In genomic region chr1:160253108-160253507, GRCm38 (mm10) we compare ENCODE assay signal across 24 mouse cellular contexts. TPM values are rescaled to one million over a fixed set of nuclear protein-coding genes. Genes with fewer than 3 reads are reported as not detected.
DNase-seq lines count a peak whose midpoint lies in the region; ATAC-seq and TF ChIP-seq lines count a peak whose summit lies in the region.
"Had no signal": no experiment of that assay in that cellular context is flagged by ENCODE, and none has a peak within 500 bp of the region (broad histone marks: within the 10 kb centered on the region; RNA-seq: fewer than 3 reads in every experiment).

No protein-coding gene starts in this region.

- H3K9me3 ChIP-seq in intestine, postnatal 0 days (ENCODE audit: control insufficient read depth) = no peaks in the 10 kb centered on the region
- no peaks in the 10 kb centered on the region for H3K9me3 ChIP-seq in intestine, embryonic 15.5 days
- no peaks in the 10 kb centered on the region for H3K9me3 ChIP-seq in midbrain, postnatal 0 days (ENCODE audit: low read length)
- no peaks in the 10 kb centered on the region for H3K9me3 ChIP-seq in midbrain, embryonic 11.5 days (ENCODE audit: control insufficient read depth, low read length)
- H3K9me3 ChIP-seq in forebrain, embryonic 15.5 days = no peaks in the 10 kb centered on the region
- H3K9me3 ChIP-seq in forebrain, embryonic 14.5 days (replicated peaks; ENCODE audit: control insufficient read depth, low read length) = no peaks in the 10 kb centered on the region
- H3K9me3 ChIP-seq: embryonic facial prominence, embryonic 15.5 days; liver, embryonic 13.5 days had no signal

- peak; percentile 32 for TF ChIP-seq CTCF in intestine, postnatal 0 days (IDR thresholded peaks at IDR 0.05; ENCODE audit: low read depth)
- TF ChIP-seq CTCF in midbrain, postnatal 0 days (IDR thresholded peaks at IDR 0.05) = peak; percentile 24

- H3K27me3 ChIP-seq in intestine, postnatal 0 days (replicated peaks; ENCODE audit: control insufficient read depth, insufficient read depth, low read length) = no peaks in the 10 kb centered on the region
- no peaks in the 10 kb centered on the region for H3K27me3 ChIP-seq in intestine, embryonic 15.5 days (replicated peaks)
- H3K27me3 ChIP-seq in midbrain, postnatal 0 days (ENCODE audit: insufficient read depth, low read length) = no peaks in the 10 kb centered on the region
- no peaks in the 10 kb centered on the region for H3K27me3 ChIP-seq in midbrain, embryonic 11.5 days (ENCODE audit: control insufficient read depth, insufficient read depth, low read length)
- H3K27me3 ChIP-seq in forebrain, embryonic 15.5 days = no peaks in the 10 kb centered on the region
- H3K27me3 ChIP-seq in forebrain, embryonic 14.5 days (replicated peaks; ENCODE audit: control insufficient read depth, insufficient read depth, low read length) = no peaks in the 10 kb centered on the region
- H3K27me3 ChIP-seq: embryonic facial prominence, embryonic 15.5 days; liver, embryonic 13.5 days had no signal

- no peaks in the 10 kb centered on the region for H3K36me3 ChIP-seq in intestine, postnatal 0 days (ENCODE audit: control insufficient read depth, insufficient read depth)
- no peaks in the 10 kb centered on the region for H3K36me3 ChIP-seq in intestine, embryonic 15.5 days
- H3K36me3 ChIP-seq in midbrain, postnatal 0 days (ENCODE audit: insufficient read depth, low read length) = peaks cover 6% of the 10 kb centered on the region; the same call in 1 of the 2 replicates
- H3K36me3 ChIP-seq in midbrain, embryonic 11.5 days (ENCODE audit: control insufficient read depth, insufficient read depth, low read length) = no peaks in the 10 kb centered on the region
- peaks cover 3% of the 10 kb centered on the region; the same call in 1 of the 2 replicates for H3K36me3 ChIP-seq in forebrain, embryonic 15.5 days
- peaks cover 7% of the 10 kb centered on the region; the same call in 1 of the 2 replicates for H3K36me3 ChIP-seq in forebrain, embryonic 14.5 days (ENCODE audit: control insufficient read depth, insufficient read depth, low read length)
- H3K36me3 ChIP-seq: embryonic facial prominence, embryonic 15.5 days had no signal

- ATAC-seq in intestine, postnatal 0 days = no peak
- no peak for ATAC-seq in intestine, embryonic 15.5 days
- ATAC-seq in midbrain, postnatal 0 days (ENCODE audit: low FRiP score) = no peak
- no peak for ATAC-seq in midbrain, embryonic 11.5 days (ENCODE audit: low FRiP score)
- no peak for ATAC-seq in forebrain, embryonic 15.5 days (replicated peaks)
- no peak for ATAC-seq in forebrain, embryonic 14.5 days
- ATAC-seq: activated CD4-positive, CD25-positive, alpha-beta regulatory T cell, adult 4 months; hindbrain, embryonic 16.5 days had no signal

- 94% methylated on average over 2 of the region's 2 CpGs for WGBS in intestine, postnatal 0 days
- WGBS in intestine, embryonic 15.5 days = 85% methylated on average over 2 of the region's 2 CpGs
- WGBS in midbrain, postnatal 0 days = 74% methylated on average over 2 of the region's 2 CpGs
- WGBS in midbrain, embryonic 11.5 days = 78% methylated on average over 2 of the region's 2 CpGs
- 88% methylated on average over 2 of the region's 2 CpGs for WGBS in forebrain, embryonic 15.5 days
- WGBS in forebrain, embryonic 14.5 days = 94% methylated on average over 2 of the region's 2 CpGs

- no peaks in the 10 kb centered on the region for H3K4me1 ChIP-seq in intestine, postnatal 0 days (replicated peaks; ENCODE audit: control insufficient read depth, insufficient read depth, low read length)
- no peaks in the 10 kb centered on the region for H3K4me1 ChIP-seq in intestine, embryonic 15.5 days (replicated peaks)
- no peaks in the 10 kb centered on the region for H3K4me1 ChIP-seq in midbrain, postnatal 0 days (ENCODE audit: insufficient read depth, low read length)
- no peaks in the 10 kb centered on the region for H3K4me1 ChIP-seq in midbrain, embryonic 11.5 days (ENCODE audit: control insufficient read depth, insufficient read depth, low read length)
- no peaks in the 10 kb centered on the region for H3K4me1 ChIP-seq in forebrain, embryonic 15.5 days
- H3K4me1 ChIP-seq in forebrain, embryonic 14.5 days (ENCODE audit: control insufficient read depth, insufficient read depth, low read length) = no peaks in the 10 kb centered on the region
- H3K4me1 ChIP-seq: embryonic facial prominence, embryonic 15.5 days; liver, embryonic 13.5 days had no signal

- H3K27ac ChIP-seq in intestine, postnatal 0 days (ENCODE audit: low read depth, low read length) = no peak overlapping the region
- H3K27ac ChIP-seq in intestine, embryonic 15.5 days = no peak overlapping the region
- H3K27ac ChIP-seq in midbrain, postnatal 0 days (ENCODE audit: low read depth, low read length) = no peak overlapping the region
- H3K27ac ChIP-seq in midbrain, embryonic 11.5 days (ENCODE audit: low read depth, low read length) = no peak overlapping the region
- no peak overlapping the region for H3K27ac ChIP-seq in forebrain, embryonic 15.5 days (replicated peaks)
- no peak overlapping the region for H3K27ac ChIP-seq in forebrain, embryonic 14.5 days (ENCODE audit: low read depth, low read length)
- H3K27ac ChIP-seq: embryonic facial prominence, embryonic 15.5 days; liver, embryonic 13.5 days had no signal

- no peak overlapping the region for H3K4me3 ChIP-seq in intestine, postnatal 0 days (ENCODE audit: low read depth, low read length)
- no peak overlapping the region for H3K4me3 ChIP-seq in intestine, embryonic 15.5 days (replicated peaks)
- H3K4me3 ChIP-seq in midbrain, postnatal 0 days (ENCODE audit: low read depth, low read length) = no peak overlapping the region
- H3K4me3 ChIP-seq in midbrain, embryonic 11.5 days (ENCODE audit: low read depth, low read length) = no peak overlapping the region
- H3K4me3 ChIP-seq in forebrain, embryonic 15.5 days = no peak overlapping the region
- H3K4me3 ChIP-seq in forebrain, embryonic 14.5 days (ENCODE audit: low read depth, low read length) = no peak overlapping the region
- H3K4me3 ChIP-seq: embryonic facial prominence, embryonic 15.5 days; liver, embryonic 13.5 days; myocyte had no signal

- no peak overlapping the region for H3K9ac ChIP-seq in intestine, postnatal 0 days (ENCODE audit: low read depth, low read length)
- H3K9ac ChIP-seq in intestine, embryonic 15.5 days = no peak overlapping the region
- H3K9ac ChIP-seq in midbrain, postnatal 0 days (replicated peaks; ENCODE audit: low read length, poor library complexity, severe bottlenecking) = no peak overlapping the region
- H3K9ac ChIP-seq in midbrain, embryonic 11.5 days (ENCODE audit: low read length) = no peak overlapping the region
- no peak overlapping the region for H3K9ac ChIP-seq in forebrain, embryonic 15.5 days (replicated peaks)
- no peak overlapping the region for H3K9ac ChIP-seq in forebrain, embryonic 14.5 days (ENCODE audit: low read length)
- H3K9ac ChIP-seq: embryonic facial prominence, embryonic 15.5 days; liver, embryonic 13.5 days had no signal

- DNase-seq in midbrain, postnatal 0 days (ENCODE audit: low spot score) = no peak
- DNase-seq in midbrain, embryonic 11.5 days (ENCODE audit: low spot score, missing footprints) = no peak
- DNase-seq in WW6 (ENCODE audit: low read depth, low spot score) = peak; percentile 20
- no peak for DNase-seq in forebrain, embryonic 14.5 days (ENCODE audit: low spot score)
- DNase-seq: adrenal gland, postnatal 14 days; cerebellum, postnatal 14 days; embryo, embryonic 11 days; gastrocnemius, postnatal 14 days; heart, adult 18-20 months; heart, postnatal 4 days; kidney, adult 8-10 months; kidney, postnatal 25 days; layer of hippocampus, adult 9-11 months; liver, embryonic 13.5 days; lung, postnatal 10 days; midbrain, embryonic 14.5 days; thymus, postnatal 4 days had no signal

- H3K4me2 ChIP-seq in intestine, postnatal 0 days (replicated peaks; ENCODE audit: low read depth) = no peak overlapping the region
- H3K4me2 ChIP-seq in intestine, embryonic 15.5 days (replicated peaks) = no peak overlapping the region
- no peak overlapping the region for H3K4me2 ChIP-seq in midbrain, postnatal 0 days (ENCODE audit: low read depth, low read length, poor library complexity, severe bottlenecking)
- no peak overlapping the region for H3K4me2 ChIP-seq in midbrain, embryonic 11.5 days
- H3K4me2 ChIP-seq in forebrain, embryonic 15.5 days (replicated peaks) = no peak overlapping the region
- no peak overlapping the region for H3K4me2 ChIP-seq in forebrain, embryonic 14.5 days (ENCODE audit: low read length)
- H3K4me2 ChIP-seq: embryonic facial prominence, embryonic 15.5 days; liver, embryonic 13.5 days had no signal

RNA-seq across cellular contexts. Expression of gene Cacybp, which starts 40.4 kb away (rescaled TPM):
- polyA plus RNA-seq in intestine, postnatal 0 days (2015; fragmentation: Nextera tagmentation; extraction: Ambion mirVana) = 98.0 and 104 TPM in 2 replicates
- 199 and 235 TPM in 2 replicates for polyA plus RNA-seq in intestine, embryonic 15.5 days (2015; fragmentation: Nextera tagmentation; extraction: Ambion mirVana)
- total RNA-seq in midbrain, postnatal 0 days (2014; rRNA removed) = 126 and 134 TPM in 2 replicates
- polyA plus RNA-seq in midbrain, postnatal 0 days (2015; fragmentation: Nextera tagmentation; extraction: Ambion mirVana) = 320 and 328 TPM in 2 replicates
- 342 and 356 TPM in 2 replicates for polyA plus RNA-seq in midbrain, embryonic 11.5 days (2014; fragmentation: Nextera tagmentation; extraction: Ambion mirVana)
- 284 and 296 TPM in 2 replicates for polyA plus RNA-seq in forebrain, embryonic 15.5 days (2015; fragmentation: Nextera tagmentation; extraction: Ambion mirVana)
- polyA plus RNA-seq in forebrain, embryonic 14.5 days (2014; fragmentation: Nextera tagmentation; extraction: Ambion mirVana) = 325 and 340 TPM in 2 replicates

RNA-seq across cellular contexts. Expression of gene Mrps14, which starts 58.1 kb away (rescaled TPM):
- 226 and 233 TPM in 2 replicates for polyA plus RNA-seq in intestine, postnatal 0 days (2015; fragmentation: Nextera tagmentation; extraction: Ambion mirVana)
- polyA plus RNA-seq in intestine, embryonic 15.5 days (2015; fragmentation: Nextera tagmentation; extraction: Ambion mirVana) = 295 and 314 TPM in 2 replicates
- total RNA-seq in midbrain, postnatal 0 days (2014; rRNA removed) = 10.6 and 17.7 TPM in 2 replicates
- 110 and 111 TPM in 2 replicates for polyA plus RNA-seq in midbrain, postnatal 0 days (2015; fragmentation: Nextera tagmentation; extraction: Ambion mirVana)
- 254 and 258 TPM in 2 replicates for polyA plus RNA-seq in midbrain, embryonic 11.5 days (2014; fragmentation: Nextera tagmentation; extraction: Ambion mirVana)
- 178 and 182 TPM in 2 replicates for polyA plus RNA-seq in forebrain, embryonic 15.5 days (2015; fragmentation: Nextera tagmentation; extraction: Ambion mirVana)
- 169 and 224 TPM in 2 replicates for polyA plus RNA-seq in forebrain, embryonic 14.5 days (2014; fragmentation: Nextera tagmentation; extraction: Ambion mirVana)
